Comparison of ENCODE assay signal across 11 mouse cellular contexts in the genomic region with DNA sequence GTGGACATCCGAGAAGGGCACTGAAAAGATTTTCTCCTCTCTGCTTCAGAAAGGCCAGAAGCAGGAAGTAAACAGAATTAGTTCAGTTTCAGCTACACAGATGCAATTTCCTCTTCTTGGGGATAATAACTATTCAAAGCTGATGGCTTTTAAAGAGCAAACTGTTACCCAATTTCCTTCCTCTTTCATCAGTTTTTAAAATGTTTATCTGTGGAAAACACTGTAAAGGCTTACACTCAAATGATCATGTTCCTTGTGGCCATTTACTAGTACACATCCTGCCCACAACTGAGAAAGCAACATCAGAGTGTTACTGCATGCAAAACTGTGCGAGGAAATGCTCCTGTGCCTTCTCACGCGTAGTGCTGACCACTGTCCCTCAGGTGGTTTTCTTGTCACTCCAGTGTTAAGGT.
A peak's percentile ranks its signal among the peaks of the same experiment; 100 is the strongest.
DNase-seq lines count a peak whose midpoint lies in the region; ATAC-seq lines count a peak whose summit lies in the region.
"Had no signal": no experiment of that assay in that cellular context is flagged by ENCODE, and none has a peak within 500 bp of the region (broad histone marks: within the 10 kb centered on the region; RNA-seq: fewer than 3 reads in every experiment).

No protein-coding gene starts in this region.

- H3K36me3 ChIP-seq in liver, embryonic 11.5 days (ENCODE audit: control insufficient read depth, insufficient read depth, low read length): no peaks in the 10 kb centered on the region
- H3K36me3 ChIP-seq: hindbrain, embryonic 10.5 days; midbrain, embryonic 15.5 days had no signal

- no peak overlapping the region for H3K4me2 ChIP-seq in liver, embryonic 11.5 days
- H3K4me2 ChIP-seq: midbrain, embryonic 15.5 days had no signal

- 54% methylated on average over 4 of the region's 4 CpGs for WGBS in liver, embryonic 11.5 days

- H3K4me1 ChIP-seq in liver, embryonic 11.5 days (replicated peaks; ENCODE audit: control insufficient read depth, insufficient read depth, low read length): no peaks in the 10 kb centered on the region
- H3K4me1 ChIP-seq: hindbrain, embryonic 10.5 days; midbrain, embryonic 15.5 days had no signal

- H3K9ac ChIP-seq in liver, embryonic 11.5 days (ENCODE audit: low read depth, low read length): no peak overlapping the region
- H3K9ac ChIP-seq: midbrain, embryonic 15.5 days had no signal

- H3K27me3 ChIP-seq in liver, embryonic 11.5 days (replicated peaks; ENCODE audit: control insufficient read depth, insufficient read depth, low read length): no peaks in the 10 kb centered on the region
- H3K27me3 ChIP-seq: midbrain, embryonic 15.5 days had no signal

- H3K9me3 ChIP-seq in liver, embryonic 11.5 days (ENCODE audit: control insufficient read depth, low read length): no peaks in the 10 kb centered on the region
- H3K9me3 ChIP-seq: hindbrain, embryonic 10.5 days; midbrain, embryonic 15.5 days had no signal

- ATAC-seq in CD4-positive, CD25-positive, alpha-beta regulatory T cell, adult 4 months: no peak
- 0 out of 2 replicates have a peak, but pooled peaks have one; percentile 10 for ATAC-seq in liver, embryonic 11.5 days (replicated peaks; ENCODE audit: low FRiP score)
- peak; percentile 93 for ATAC-seq in granulocyte monocyte progenitor cell, adult 5-6 weeks (replicated peaks; ENCODE audit: poor library complexity, severe bottlenecking)
- peak; percentile 85 for ATAC-seq in monocyte, adult 5-6 weeks (replicated peaks; ENCODE audit: insufficient number of reproducible peaks, low FRiP score, low TSS enrichment, poor library complexity, severe bottlenecking)
- ATAC-seq: midbrain, embryonic 15.5 days had no signal

- H3K27ac ChIP-seq in liver, embryonic 11.5 days (ENCODE audit: low read depth, low read length): no peak overlapping the region
- H3K27ac ChIP-seq: hindbrain, embryonic 10.5 days; midbrain, embryonic 15.5 days had no signal

- H3K4me3 ChIP-seq in liver, embryonic 11.5 days (ENCODE audit: low read depth, low read length): no peak overlapping the region
- H3K4me3 ChIP-seq: hindbrain, embryonic 10.5 days; midbrain, embryonic 15.5 days had no signal

- DNase-seq in CD4-positive, CD25-positive, alpha-beta regulatory T cell, adult 2 months (ENCODE audit: low read depth, low spot score): peak; percentile 9
- no peak for DNase-seq in liver, embryonic 11.5 days (ENCODE audit: low spot score)
- no peak for DNase-seq in liver
- no peak for DNase-seq in frontal cortex, postnatal 14 days (ENCODE audit: low spot score in 2 of 2)
- no peak for DNase-seq in cerebellum, adult 11-12 months
- DNase-seq: kidney, postnatal 25 days had no signal
